Mouse (Mus musculus) lung, postnatal 0 days (tissue): Measurements from ENCODE around the gene Fam168a.

ENCODE experiments used
- CTCF ChIP-seq: IDR thresholded peaks from 2 replicates; pipeline ENCODE4 v1.5.1; 2016; ENCODE audit warnings: antibody characterized with exemption, mild to moderate bottlenecking
- EP300 ChIP-seq: IDR thresholded peaks from 2 replicates; pipeline ENCODE4 v1.6.1; 2016; ENCODE audit warnings: antibody characterized with exemption, mild to moderate bottlenecking, control low read depth

DNA sequence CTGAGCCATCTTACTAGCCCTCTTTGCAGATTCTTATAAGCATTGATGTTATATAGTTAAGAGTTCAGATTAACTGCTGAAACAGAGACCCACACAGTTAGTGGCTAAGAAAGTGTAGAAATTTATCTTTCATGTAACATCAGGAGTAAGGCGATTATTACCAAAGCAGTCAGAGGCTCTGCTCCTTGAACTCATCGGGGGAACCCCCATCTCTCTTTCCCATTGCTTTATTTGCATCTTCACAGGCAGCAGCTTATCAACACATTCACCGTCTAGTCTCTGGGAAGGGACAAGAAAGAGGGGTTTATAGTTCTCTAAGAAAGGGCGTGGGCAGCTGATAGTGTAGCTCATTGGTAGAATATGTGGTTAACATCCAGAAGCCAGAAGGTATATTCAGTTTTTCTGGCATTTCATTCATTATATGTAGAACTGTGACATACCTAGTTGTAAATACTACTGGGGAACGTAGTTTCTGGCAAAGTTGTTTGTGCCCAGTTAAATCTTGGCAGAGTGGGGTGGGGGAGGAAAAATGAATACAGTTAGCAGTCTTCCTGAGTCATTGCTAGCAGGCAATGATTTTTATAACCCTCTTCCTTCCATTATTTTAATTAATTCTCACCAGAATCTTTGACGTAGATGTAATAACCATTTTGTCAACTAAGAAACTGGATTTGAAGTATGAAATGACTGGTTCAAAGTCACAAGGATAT is 26.1 kb downstream of the Fam168a start:
- TF ChIP-seq EP300, result no peak
- no peak for TF ChIP-seq CTCF
